In the genomic region with DNA sequence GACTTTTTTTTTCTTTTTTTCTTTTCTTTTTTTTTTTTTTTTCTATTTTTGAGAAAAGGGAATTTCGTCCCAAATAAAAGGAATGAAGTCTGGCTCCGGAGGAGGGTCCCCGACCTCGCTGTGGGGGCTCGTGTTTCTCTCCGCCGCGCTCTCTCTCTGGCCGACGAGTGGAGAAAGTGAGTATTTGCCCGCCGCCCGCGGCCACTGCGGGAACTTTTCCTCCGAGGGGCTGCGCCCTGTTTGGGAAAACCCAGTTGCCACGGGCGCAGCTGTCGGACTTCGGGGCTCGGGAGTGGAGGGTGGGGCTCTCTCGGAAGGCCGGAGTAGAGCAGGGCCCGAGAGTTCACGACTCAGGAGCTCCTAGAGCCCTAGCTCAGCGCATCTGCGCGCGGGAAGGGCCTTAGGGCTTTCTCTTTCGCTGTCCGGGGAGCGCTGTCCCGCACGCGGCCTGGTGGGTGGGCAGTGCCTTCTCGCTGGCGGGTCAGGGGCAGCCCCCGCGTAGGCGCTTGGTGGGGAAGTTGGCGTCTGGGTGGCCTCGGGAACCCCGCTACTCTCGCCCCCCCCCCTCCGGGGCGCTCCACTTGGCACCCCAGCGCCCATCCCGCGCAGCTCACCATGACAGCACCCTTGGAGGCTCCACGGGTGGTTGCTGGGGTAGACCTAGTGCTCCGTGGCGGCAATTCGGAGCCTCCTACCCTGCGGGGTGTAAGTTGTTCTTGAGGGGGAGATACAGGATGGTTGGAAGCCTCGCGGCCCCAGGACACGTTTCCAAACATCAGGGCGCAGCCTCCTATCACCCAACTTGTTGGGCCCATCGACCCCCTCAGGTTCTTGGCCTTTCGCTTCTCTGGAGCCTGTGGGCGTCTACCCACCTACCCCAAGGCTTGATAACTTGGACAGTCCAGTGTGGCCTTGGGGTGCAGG, we compare ENCODE assay signal across 8 mouse cellular contexts. TPM values are rescaled to one million over a fixed set of nuclear protein-coding genes. Genes with fewer than 3 reads are reported as not detected.
A peak's percentile ranks its signal among the peaks of the same experiment; 100 is the strongest.
DNase-seq lines count a peak whose midpoint lies in the region; ATAC-seq and TF ChIP-seq lines count a peak whose summit lies in the region.

TSS of gene Igf1r (plus strand) at position 51 of the 924 bp plus-strand sequence.

- dilution Hi-C loops in CH12.LX (cut with MboI; ENCODE audit: extremely low pct_ligation_motif_present, extremely low pct_unique_long_range_greater_than_20kb, low sequenced_read_pairs) = no loop called here

- H3K4me1 ChIP-seq in CH12.LX (ENCODE audit: control insufficient read depth in 1 of 2, insufficient read depth in 2 of 2) = peaks cover 0 to 3% of the 10 kb centered on the region in 2 experiments; a peak in 1 of 4 replicates
- H3K4me1 ChIP-seq in heart, postnatal 0 days (ENCODE audit: control insufficient read depth, insufficient read depth) = peaks cover 16% of the 10 kb centered on the region
- H3K4me1 ChIP-seq in lung, embryonic 15.5 days = peaks cover 39% of the 10 kb centered on the region
- H3K4me1 ChIP-seq in olfactory bulb, adult 2 months (ENCODE audit: control insufficient read depth, insufficient read depth, low read length) = peaks cover 20% of the 10 kb centered on the region

- peaks cover 83% of the 10 kb centered on the region for H3K27me3 ChIP-seq in CH12.LX (replicated peaks)
- no peaks in the 10 kb centered on the region for H3K27me3 ChIP-seq in heart, postnatal 0 days (ENCODE audit: control insufficient read depth, insufficient read depth, low read length)
- no peaks in the 10 kb centered on the region for H3K27me3 ChIP-seq in lung, embryonic 15.5 days

- TF ChIP-seq EP300 in CH12.LX (IDR thresholded peaks at IDR 0.05; ENCODE audit: low read length) = no peak
- TF ChIP-seq EP300 in heart, postnatal 0 days (IDR thresholded peaks at IDR 0.05; ENCODE audit: low read depth) = no peak

- no peaks in the 10 kb centered on the region for H3K36me3 ChIP-seq in CH12.LX (replicated peaks in 1 of 2; ENCODE audit: control insufficient read depth in 1 of 2, insufficient read depth in 1 of 2, low read length in 1 of 2)
- H3K36me3 ChIP-seq in heart, postnatal 0 days (replicated peaks; ENCODE audit: control insufficient read depth, insufficient read depth, low read length) = no peaks in the 10 kb centered on the region
- no peaks in the 10 kb centered on the region for H3K36me3 ChIP-seq in lung, embryonic 15.5 days

- TF ChIP-seq POLR2A in CH12.LX (IDR thresholded peaks at IDR 0.05; ENCODE audit: low read depth, low read length) = no peak
- TF ChIP-seq POLR2A in olfactory bulb, adult 2 months (IDR thresholded peaks at IDR 0.05; ENCODE audit: insufficient read depth, low read depth, low read length) = no peak

- DNase-seq in CH12.LX (ENCODE audit: extremely low read depth) = no peak
- peak; percentile 57 for DNase-seq in adrenal gland, postnatal 25 days
- DNase-seq in heart, postnatal 0 days (ENCODE audit: low spot score) = no peak
- peak; percentile 39 to 68 for DNase-seq in kidney, postnatal 36 days
- DNase-seq in thymus, postnatal 4 days = peak; percentile 73

- WGBS in heart, postnatal 0 days = under 1% methylated on average over 61 of the region's 62 CpGs
- 0% methylated on average over 61 of the region's 62 CpGs for WGBS in lung, embryonic 15.5 days
- WGBS in olfactory bulb, adult 2 months = under 1% methylated on average over 62 of the region's 62 CpGs

- H3K9me3 ChIP-seq in CH12.LX (replicated peaks; ENCODE audit: low read length) = peaks cover 7% of the 10 kb centered on the region
- H3K9me3 ChIP-seq in heart, postnatal 0 days (replicated peaks; ENCODE audit: control insufficient read depth, low read length) = no peaks in the 10 kb centered on the region
- no peaks in the 10 kb centered on the region for H3K9me3 ChIP-seq in lung, embryonic 15.5 days

- peak within 1 kb of the TSS; percentile 65 for H3K9ac ChIP-seq in CH12.LX (ENCODE audit: insufficient read depth, low read depth)
- H3K9ac ChIP-seq in heart, postnatal 0 days (replicated peaks; ENCODE audit: low read depth, low read length) = peak within 1 kb of the TSS; percentile 99
- H3K9ac ChIP-seq in lung, embryonic 15.5 days = peak within 1 kb of the TSS; percentile 99

- H3K27ac ChIP-seq in CH12.LX (ENCODE audit: insufficient read depth, low read depth) = no peak within 1 kb of the TSS
- H3K27ac ChIP-seq in heart, postnatal 0 days (ENCODE audit: low read depth) = peak within 1 kb of the TSS; percentile 100
- H3K27ac ChIP-seq in lung, embryonic 15.5 days = peak within 1 kb of the TSS; percentile 100
- peak within 1 kb of the TSS; percentile 97 for H3K27ac ChIP-seq in olfactory bulb, adult 2 months (ENCODE audit: insufficient read depth, low read depth, low read length)

- H3K4me2 ChIP-seq in CH12.LX (ENCODE audit: insufficient read depth, low read depth, poor library complexity, severe bottlenecking) = peak within 1 kb of the TSS; percentile 93
- H3K4me2 ChIP-seq in heart, postnatal 0 days (ENCODE audit: low read depth, low read length) = peak within 1 kb of the TSS; percentile 78
- peak within 1 kb of the TSS; percentile 91 for H3K4me2 ChIP-seq in lung, embryonic 15.5 days

- in situ Hi-C loops in CH12.LX (cut with MboI; ENCODE audit: low pct_ligation_motif_present, low pct_unique_long_range_greater_than_20kb, low sequenced_read_pairs) = no loop called here

- H3K4me3 ChIP-seq in CH12.LX (replicated peaks in 1 of 3; ENCODE audit: low read depth in 2 of 3, low read length in 2 of 3, poor library complexity in 1 of 3) = peak within 1 kb of the TSS in 2 of 3 experiments; percentile 47 to 77
- peak within 1 kb of the TSS; percentile 99 for H3K4me3 ChIP-seq in heart, postnatal 0 days (ENCODE audit: low read depth, low read length)
- H3K4me3 ChIP-seq in lung, embryonic 15.5 days = peak within 1 kb of the TSS; percentile 83
- H3K4me3 ChIP-seq in olfactory bulb, adult 2 months (ENCODE audit: insufficient read depth, low read depth, low read length) = peak within 1 kb of the TSS; percentile 100

- no peak for TF ChIP-seq CTCF in CH12.LX (conservative IDR thresholded peaks at IDR 0.05 in 1 of 2, IDR thresholded peaks at IDR 0.05 in 1 of 2; ENCODE audit: low read depth in 2 of 2, low read length in 2 of 2)
- TF ChIP-seq CTCF in heart, postnatal 0 days (IDR thresholded peaks at IDR 0.05; ENCODE audit: low read depth) = no peak
- no peak for TF ChIP-seq CTCF in olfactory bulb, adult 2 months (IDR thresholded peaks at IDR 0.05; ENCODE audit: insufficient read depth, low read depth, low read length)

- no peaks in the 10 kb centered on the region for H3K79me2 ChIP-seq in CH12.LX (replicated peaks; ENCODE audit: control insufficient read depth, extremely low read depth, insufficient read depth, poor library complexity, severe bottlenecking)

- peak; percentile 57 for ATAC-seq in erythroblast, adult 5-6 weeks (replicated peaks; ENCODE audit: low FRiP score, poor library complexity, severe bottlenecking)
- ATAC-seq in heart, postnatal 0 days (ENCODE audit: insufficient read depth, low read depth) = no peak
- ATAC-seq in lung, embryonic 15.5 days (ENCODE audit: borderline replicate concordance, extremely low read depth, low FRiP score, low TSS enrichment) = no peak

- TF ChIP-seq RAD21 in CH12.LX (IDR thresholded peaks at IDR 0.05; ENCODE audit: low read depth, low read length) = no peak

TF ChIP-seq in CH12.LX, 34 proteins besides CTCF, POLR2A, EP300 and RAD21:
- no peak for TF ChIP-seq GABPA (IDR thresholded peaks at IDR 0.05; ENCODE audit: insufficient replicate concordance, low read depth, low read length)
- TF ChIP-seq MYC (IDR thresholded peaks at IDR 0.05; ENCODE audit: low read depth, low read length) = no peak
- TF ChIP-seq USF2 (conservative IDR thresholded peaks at IDR 0.05; ENCODE audit: low read depth, low read length) = no peak
- TF ChIP-seq NELFE (IDR thresholded peaks at IDR 0.05; ENCODE audit: low read depth, low read length) = no peak

RNA-seq across cellular contexts. Expression of gene Igf1r, which starts in this region (rescaled TPM):
- total RNA-seq in CH12.LX (2012; rRNA removed) = 0.80 and 1.6 TPM in 2 replicates
- 0.19 and 0.47 TPM in 2 replicates for total RNA-seq in CH12.LX (2014; rRNA removed)
- 0.29 and 0.63 TPM in 2 replicates for polyA plus RNA-seq in CH12.LX (2012; ENCODE audit: insufficient read length, low read depth)
- 102 and 104 TPM in 2 replicates for total RNA-seq in adrenal gland, postnatal 25 days (2021)
- 17.1 and 19.6 TPM in 2 replicates for total RNA-seq in erythroblast, adult 5-6 weeks (2015; ENCODE audit: low replicate concordance)
- total RNA-seq in erythroblast, adult 5-6 weeks (2017; ENCODE audit: low replicate concordance) = 13.5 and 16.0 TPM in 2 replicates
- total RNA-seq in heart, postnatal 0 days (2014; rRNA removed; ENCODE audit: low replicate concordance) = 41.3 and 41.8 TPM in 2 replicates
- 8.8 and 9.9 TPM in 2 replicates for polyA plus RNA-seq in heart, postnatal 0 days (2015; fragmentation: Nextera tagmentation; extraction: Ambion mirVana)
- 18.6 and 19.6 TPM in 2 replicates for polyA plus RNA-seq in lung, embryonic 15.5 days (2015; fragmentation: Nextera tagmentation; extraction: Ambion mirVana)
- 26.5 TPM in 1 of 2 replicates, not detected in the other for polyA plus RNA-seq in olfactory bulb, adult 2 months (2012; ENCODE audit: insufficient read depth, insufficient read length, low replicate concordance, missing spikeins)

Comparison
In these comparisons a context has a peak if more than half of its experiments do, and no peak if none do; other contexts are left out.
1. RNA of gene Igf1r (total RNA-seq): 102 to 104 TPM in adrenal gland, postnatal 25 days, 41.3 to 41.8 TPM in heart, postnatal 0 days and 13.5 to 19.6 TPM in erythroblast, adult 5-6 weeks; 0.19 to 1.6 TPM in CH12.LX; every median in the first group is over 4 times any median in the second.
2. DNase-seq: peak in adrenal gland, postnatal 25 days (single experiment), kidney, postnatal 36 days (2 of 2) and thymus, postnatal 4 days (single experiment); none in CH12.LX (single experiment) and heart, postnatal 0 days (single experiment).
3. Peak in every context shown above with its lines, with median percentiles within 50 percentile points of each other: H3K4me2 ChIP-seq, H3K4me3 ChIP-seq and H3K9ac ChIP-seq.